Mouse (Mus musculus) embryo, embryonic 11.5 days (tissue): ENCODE results near the gene Spef1.
A peak's percentile ranks its signal among the peaks of the same experiment; 100 is the strongest.
"Not testable (repeated sequence)": the region's sequence is repeated elsewhere in the genome, so short reads cannot be mapped to it uniquely, and the experiment has no call there.

Source experiments
- DNase-seq: peaks from one replicate; pipeline ENCODE4 v3.0.0-alpha.2; 2012; ENCODE audit warnings: low read depth, low spot score

The Spef1 gene

GRCm38 (mm10) chr2:131186771-131187601, at the start of gene Spef1, which contains the start of gene Cdc25b:
Gene Spef1 (minus strand): TSS chr2:131187282.
Gene Cdc25b (plus strand): TSS chr2:131186949.
- peak; percentile 71 for DNase-seq

GRCm38 (mm10) chr2:131234970-131235635, 48.0 kb upstream of the Spef1 start:
- DNase-seq: no peak

- no peak for DNase-seq
These were observed 47.1 kb upstream of the Spef1 start for GRCm38 (mm10) chr2:131234127-131234650.

- DNase-seq: peak; percentile 91
These were observed 46.4 kb upstream of the Spef1 start, which contains the start of gene Mavs for GRCm38 (mm10) chr2:131233307-131234126. Gene Mavs (plus strand): TSS chr2:131234063.

- no peak for DNase-seq
These were observed 45.5 kb upstream of the Spef1 start for GRCm38 (mm10) chr2:131232558-131232957.

- no peak for DNase-seq
These were observed 40.2 kb upstream of the Spef1 start for GRCm38 (mm10) chr2:131227243-131227642.

GRCm38 (mm10) chr2:131226669-131227068, 39.6 kb upstream of the Spef1 start:
- not testable (repeated sequence) for DNase-seq

- DNase-seq: no peak
These were observed 38.1 kb upstream of the Spef1 start for GRCm38 (mm10) chr2:131225178-131225577.

- DNase-seq: no peak
These were observed 36.5 kb upstream of the Spef1 start for GRCm38 (mm10) chr2:131223569-131223968.

GRCm38 (mm10) chr2:131222562-131222961, 35.5 kb upstream of the Spef1 start:
- DNase-seq: no peak

- DNase-seq: no peak
These were observed 34.9 kb upstream of the Spef1 start for GRCm38 (mm10) chr2:131221853-131222515.

GRCm38 (mm10) chr2:131220030-131220429, 32.9 kb upstream of the Spef1 start:
- no peak for DNase-seq

GRCm38 (mm10) chr2:131215941-131216858, 29.1 kb upstream of the Spef1 start:
- DNase-seq: no peak

GRCm38 (mm10) chr2:131213773-131214172, 26.7 kb upstream of the Spef1 start:
- DNase-seq: no peak

- DNase-seq: no peak
These were observed 24.0 kb upstream of the Spef1 start for GRCm38 (mm10) chr2:131211026-131211615.

- peak; percentile 91 for DNase-seq
These were observed 23.1 kb upstream of the Spef1 start for GRCm38 (mm10) chr2:131209969-131210792.

- DNase-seq: no peak
These were observed 22.2 kb upstream of the Spef1 start for GRCm38 (mm10) chr2:131209125-131209795.

GRCm38 (mm10) chr2:131208356-131208755, 21.3 kb upstream of the Spef1 start:
- DNase-seq: no peak
